ENCODE assay signal across 9 mouse cellular contexts in the genomic region with DNA sequence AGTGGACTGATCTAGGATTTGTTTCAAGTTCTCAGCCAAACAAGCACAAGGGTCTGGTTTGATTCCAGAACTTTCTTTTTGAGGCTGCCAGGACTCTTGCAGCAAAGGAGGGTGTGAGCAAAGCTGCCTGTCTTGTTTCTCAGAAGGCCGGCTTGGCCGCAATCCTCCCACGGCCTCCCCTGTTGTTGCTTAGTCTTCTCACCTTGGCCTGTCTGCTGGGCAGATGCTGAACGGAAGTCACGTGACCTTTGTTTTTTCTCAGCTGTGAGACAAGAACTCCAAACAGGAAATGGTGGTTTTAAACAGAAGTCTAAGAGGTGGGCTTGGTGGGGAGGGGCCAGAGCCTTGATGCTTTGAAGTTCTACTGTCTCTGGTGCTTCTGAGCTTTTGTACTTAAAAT.
DNase-seq lines count a peak whose midpoint lies in the region; ATAC-seq and TF ChIP-seq lines count a peak whose summit lies in the region.
"Had no signal": no experiment of that assay in that cellular context is flagged by ENCODE, and none has a peak within 500 bp of the region (broad histone marks: within the 10 kb centered on the region; RNA-seq: fewer than 3 reads in every experiment).

No protein-coding gene starts in this region.

- H3K4me2 ChIP-seq in CH12.LX (ENCODE audit: insufficient read depth, low read depth, poor library complexity, severe bottlenecking): peak overlapping the region; percentile 17; the same call in 1 of the 2 replicates
- H3K4me2 ChIP-seq in embryonic facial prominence, embryonic 14.5 days (ENCODE audit: low read depth, low read length): no peak overlapping the region
- no peak overlapping the region for H3K4me2 ChIP-seq in forebrain, embryonic 16.5 days (ENCODE audit: low read length)
- H3K4me2 ChIP-seq: midbrain, embryonic 12.5 days had no signal

- WGBS in embryonic facial prominence, embryonic 14.5 days: 36% methylated on average over 5 of the region's 5 CpGs
- 72% methylated on average over 5 of the region's 5 CpGs for WGBS in midbrain, embryonic 10.5 days
- WGBS in forebrain, embryonic 16.5 days: 57% methylated on average over 5 of the region's 5 CpGs

- H3K36me3 ChIP-seq in CH12.LX (replicated peaks in 1 of 2; ENCODE audit: control insufficient read depth in 1 of 2, insufficient read depth in 1 of 2, low read length in 1 of 2): no peaks in the 10 kb centered on the region
- no peaks in the 10 kb centered on the region for H3K36me3 ChIP-seq in embryonic facial prominence, embryonic 14.5 days (ENCODE audit: control insufficient read depth, insufficient read depth, low read length)
- no peaks in the 10 kb centered on the region for H3K36me3 ChIP-seq in midbrain, embryonic 10.5 days
- H3K36me3 ChIP-seq in forebrain, embryonic 16.5 days (ENCODE audit: control insufficient read depth, insufficient read depth): no peaks in the 10 kb centered on the region
- H3K36me3 ChIP-seq: midbrain, embryonic 12.5 days had no signal

- H3K4me3 ChIP-seq in CH12.LX (replicated peaks in 1 of 3; ENCODE audit: low read depth in 2 of 3, low read length in 2 of 3, poor library complexity in 1 of 3): no peak overlapping the region
- H3K4me3 ChIP-seq in embryonic facial prominence, embryonic 14.5 days (ENCODE audit: low read depth, low read length): no peak overlapping the region
- H3K4me3 ChIP-seq in midbrain, embryonic 10.5 days: no peak overlapping the region
- no peak overlapping the region for H3K4me3 ChIP-seq in forebrain, embryonic 16.5 days (replicated peaks; ENCODE audit: low read length)
- H3K4me3 ChIP-seq: midbrain, embryonic 12.5 days had no signal

- TF ChIP-seq CTCF in CH12.LX (conservative IDR thresholded peaks at IDR 0.05 in 1 of 2, IDR thresholded peaks at IDR 0.05 in 1 of 2; ENCODE audit: low read depth in 2 of 2, low read length in 2 of 2): no peak

- no peak overlapping the region for H3K9ac ChIP-seq in CH12.LX (ENCODE audit: insufficient read depth, low read depth)
- no peak overlapping the region for H3K9ac ChIP-seq in embryonic facial prominence, embryonic 14.5 days (ENCODE audit: low read depth, low read length)
- H3K9ac ChIP-seq in forebrain, embryonic 16.5 days (replicated peaks; ENCODE audit: low read depth, low read length): no peak overlapping the region
- H3K9ac ChIP-seq: midbrain, embryonic 12.5 days had no signal

- TF ChIP-seq POLR2A in CH12.LX (IDR thresholded peaks at IDR 0.05; ENCODE audit: low read depth, low read length): peak; percentile 45

- peak; percentile 28 to 71 for DNase-seq in adrenal gland, adult (ENCODE audit: inconsistent age in 2 of 2, low spot score in 1 of 2)
- no peak for DNase-seq in adrenal gland, postnatal 4 days (ENCODE audit: low spot score in 2 of 2)
- DNase-seq in CH12.LX (ENCODE audit: extremely low read depth): peak; percentile 81
- DNase-seq in embryonic facial prominence, embryonic 14.5 days (ENCODE audit: low spot score): peak; percentile 63
- peak; percentile 56 for DNase-seq in kidney, postnatal 10 days
- DNase-seq in naive thymus-derived CD4-positive, alpha-beta T cell, adult 2 months (ENCODE audit: low read depth): peak; percentile 95
- no peak for DNase-seq in midbrain, embryonic 10.5 days (ENCODE audit: low spot score)

- no peak overlapping the region for H3K27ac ChIP-seq in CH12.LX (ENCODE audit: insufficient read depth, low read depth)
- no peak overlapping the region for H3K27ac ChIP-seq in embryonic facial prominence, embryonic 14.5 days (replicated peaks; ENCODE audit: low read depth, low read length)
- H3K27ac ChIP-seq in midbrain, embryonic 10.5 days (replicated peaks): no peak overlapping the region
- H3K27ac ChIP-seq in forebrain, embryonic 16.5 days (ENCODE audit: low read length): no peak overlapping the region
- H3K27ac ChIP-seq: midbrain, embryonic 12.5 days had no signal

- H3K4me1 ChIP-seq in CH12.LX (ENCODE audit: control insufficient read depth in 1 of 2, insufficient read depth in 2 of 2): peaks cover 12 to 42% of the 10 kb centered on the region in 2 experiments
- 0 out of 2 replicates have a peak, but pooled peaks cover 4% of the 10 kb centered on the region for H3K4me1 ChIP-seq in embryonic facial prominence, embryonic 14.5 days (ENCODE audit: control insufficient read depth, insufficient read depth, low read length)
- H3K4me1 ChIP-seq in midbrain, embryonic 10.5 days: no peaks in the 10 kb centered on the region
- no peaks in the 10 kb centered on the region for H3K4me1 ChIP-seq in forebrain, embryonic 16.5 days (replicated peaks; ENCODE audit: control insufficient read depth, insufficient read depth, low read length)
- H3K4me1 ChIP-seq: midbrain, embryonic 12.5 days had no signal

- dilution Hi-C loops in CH12.LX (cut with MboI; ENCODE audit: extremely low pct_ligation_motif_present, extremely low pct_unique_long_range_greater_than_20kb, low sequenced_read_pairs): no loop called here

- no peak for TF ChIP-seq EP300 in CH12.LX (IDR thresholded peaks at IDR 0.05; ENCODE audit: low read length)

- peaks cover 3% of the 10 kb centered on the region for H3K9me3 ChIP-seq in CH12.LX (replicated peaks; ENCODE audit: low read length)
- 0 out of 2 replicates have a peak, but pooled peaks cover 3% of the 10 kb centered on the region for H3K9me3 ChIP-seq in embryonic facial prominence, embryonic 14.5 days (ENCODE audit: control insufficient read depth, low read length)
- H3K9me3 ChIP-seq in midbrain, embryonic 10.5 days (replicated peaks): no peaks in the 10 kb centered on the region
- no peaks in the 10 kb centered on the region for H3K9me3 ChIP-seq in forebrain, embryonic 16.5 days (ENCODE audit: control insufficient read depth, low read length)
- H3K9me3 ChIP-seq: midbrain, embryonic 12.5 days had no signal

- ATAC-seq in embryonic facial prominence, embryonic 14.5 days (ENCODE audit: low read depth): no peak
- ATAC-seq in forebrain, embryonic 16.5 days: no peak

- no peak for TF ChIP-seq RAD21 in CH12.LX (IDR thresholded peaks at IDR 0.05; ENCODE audit: low read depth, low read length)

- H3K79me2 ChIP-seq in CH12.LX (replicated peaks; ENCODE audit: control insufficient read depth, extremely low read depth, insufficient read depth, poor library complexity, severe bottlenecking): no peaks in the 10 kb centered on the region

- H3K27me3 ChIP-seq in CH12.LX (replicated peaks): no peaks in the 10 kb centered on the region
- H3K27me3 ChIP-seq in embryonic facial prominence, embryonic 14.5 days (replicated peaks; ENCODE audit: control insufficient read depth, insufficient read depth, low read length): no peaks in the 10 kb centered on the region
- no peaks in the 10 kb centered on the region for H3K27me3 ChIP-seq in midbrain, embryonic 10.5 days (ENCODE audit: low read depth, poor library complexity, severe bottlenecking)
- H3K27me3 ChIP-seq in forebrain, embryonic 16.5 days (replicated peaks; ENCODE audit: control insufficient read depth, insufficient read depth, low read length): no peaks in the 10 kb centered on the region
- H3K27me3 ChIP-seq: midbrain, embryonic 12.5 days had no signal

- in situ Hi-C loops in CH12.LX (cut with MboI; ENCODE audit: low pct_ligation_motif_present, low pct_unique_long_range_greater_than_20kb, low sequenced_read_pairs): loop anchor here (10.0 kb wide), 2 partner anchors 280 to 380 kb away; no protein-coding TSS in a partner anchor

TF ChIP-seq in CH12.LX, 34 proteins besides CTCF, POLR2A, EP300 and RAD21 (continues in another document):
- TF ChIP-seq BHLHE40 (IDR thresholded peaks at IDR 0.05; ENCODE audit: low read depth, low read length): peak; percentile 93
- no peak for TF ChIP-seq JUND (conservative IDR thresholded peaks at IDR 0.05; ENCODE audit: low read depth, low read length)
- no peak for TF ChIP-seq NRF1 (IDR thresholded peaks at IDR 0.05; ENCODE audit: low read depth, low read length)
- TF ChIP-seq HCFC1 (IDR thresholded peaks at IDR 0.05; ENCODE audit: low read depth, low read length): no peak; the same call in 1 of the 2 replicates
- no peak for TF ChIP-seq POLR2AphosphoS2 (IDR thresholded peaks at IDR 0.05; ENCODE audit: low read depth, low read length)
- no peak for TF ChIP-seq CHD2 (IDR thresholded peaks at IDR 0.05; ENCODE audit: low read length)
- TF ChIP-seq KAT2A (IDR thresholded peaks at IDR 0.05; ENCODE audit: insufficient replicate concordance, low read length): no peak
- TF ChIP-seq TCF12 (IDR thresholded peaks at IDR 0.05; ENCODE audit: low read depth, low read length): peak; percentile 35; the same call in 1 of the 2 replicates
- TF ChIP-seq GABPA (IDR thresholded peaks at IDR 0.05; ENCODE audit: insufficient replicate concordance, low read depth, low read length): no peak
- TF ChIP-seq E2F4 (IDR thresholded peaks at IDR 0.05; ENCODE audit: insufficient replicate concordance, low read depth, low read length): no peak
- TF ChIP-seq MAX (IDR thresholded peaks at IDR 0.05; ENCODE audit: low read length): no peak; the same call in none of the 2 replicates
- TF ChIP-seq MAFK (IDR thresholded peaks at IDR 0.05; ENCODE audit: insufficient replicate concordance, low read length): no peak
- 0 out of 2 replicates have a peak, but pooled peaks have one; percentile 5 for TF ChIP-seq MYC (IDR thresholded peaks at IDR 0.05; ENCODE audit: low read depth, low read length)
- peak; percentile 42; the same call in 1 of the 2 replicates for TF ChIP-seq ZNF384 (IDR thresholded peaks at IDR 0.05; ENCODE audit: low read depth, low read length)
- TF ChIP-seq ELF1 (IDR thresholded peaks at IDR 0.05; ENCODE audit: low read depth, low read length): peak; percentile 62
- no peak for TF ChIP-seq RCOR1 (conservative IDR thresholded peaks at IDR 0.05; ENCODE audit: low read depth, low read length)
- no peak for TF ChIP-seq UBTF (IDR thresholded peaks at IDR 0.05; ENCODE audit: low read depth, low read length)
- no peak for TF ChIP-seq IRF4 (IDR thresholded peaks at IDR 0.05; ENCODE audit: low read depth, low read length)
- TF ChIP-seq MEF2A (IDR thresholded peaks at IDR 0.05; ENCODE audit: borderline replicate concordance, low read depth, low read length): no peak
- TF ChIP-seq NELFE (IDR thresholded peaks at IDR 0.05; ENCODE audit: low read depth, low read length): no peak
- TF ChIP-seq PAX5 (IDR thresholded peaks at IDR 0.05; ENCODE audit: low read length): no peak
- TF ChIP-seq ETS1 (conservative IDR thresholded peaks at IDR 0.05; ENCODE audit: low read depth, low read length): peak; percentile 50
- TF ChIP-seq ZKSCAN1 (IDR thresholded peaks at IDR 0.05; ENCODE audit: borderline replicate concordance, low read depth, low read length): no peak
- TF ChIP-seq TBP (conservative IDR thresholded peaks at IDR 0.05; ENCODE audit: low read depth, low read length): no peak
- TF ChIP-seq ZMIZ1 (IDR thresholded peaks at IDR 0.05; ENCODE audit: low read depth, low read length): no peak
- no peak for TF ChIP-seq SMC3 (IDR thresholded peaks at IDR 0.05; ENCODE audit: low read depth, low read length)
- no peak for TF ChIP-seq SIN3A (IDR thresholded peaks at IDR 0.05; ENCODE audit: low read length)
- no peak for TF ChIP-seq ZC3H11A (IDR thresholded peaks at IDR 0.05; ENCODE audit: low read depth, low read length)

Comparison
In these comparisons a context has a peak if more than half of its experiments do, and no peak if none do; other contexts are left out.
1. DNase-seq: peak in adrenal gland, adult (2 of 2), CH12.LX (single experiment), embryonic facial prominence, embryonic 14.5 days (single experiment), kidney, postnatal 10 days (single experiment) and naive thymus-derived CD4-positive, alpha-beta T cell, adult 2 months (single experiment); none in adrenal gland, postnatal 4 days (0 of 2) and midbrain, embryonic 10.5 days (single experiment).